Mouse (Mus musculus) hindbrain, embryonic 11.5 days (tissue): ENCODE results near the gene Ttc27. TPM values are rescaled to one million over a fixed set of nuclear protein-coding genes. Genes with fewer than 3 reads are reported as not detected.

Experiments
- ATAC-seq: fragments of 200-750 bp; cut with Nextera tagmentation; 2 replicates; pipeline ENCODE4 v1.8.0; 2017; ENCODE audit warnings: mild to moderate bottlenecking, moderate TSS enrichment, moderate library complexity; ENCODE audit not compliant: low FRiP score
- DNase-seq: peaks from one replicate; pipeline ENCODE4 v3.0.0-alpha.2; 2015; ENCODE audit warnings: low spot score
- H3K27ac ChIP-seq: fragments of 300-500 bp; sonication (generic); 2 replicates; pipeline ENCODE4 v1.5.1; 2014; ENCODE audit warnings: mild to moderate bottlenecking, low read depth, low read length
- H3K27me3 ChIP-seq: fragments of 300-500 bp; sonication (generic); 2 replicates; pipeline ENCODE4 v1.6.1; 2014; ENCODE audit warnings: mild to moderate bottlenecking, low read length, moderate library complexity, mixed read lengths; ENCODE audit not compliant: control insufficient read depth, insufficient read depth
- H3K36me3 ChIP-seq: fragments of 300-500 bp; sonication (generic); 2 replicates; pipeline ENCODE4 v1.6.1; 2014; ENCODE audit warnings: mild to moderate bottlenecking, low read length, moderate library complexity, mixed read lengths; ENCODE audit not compliant: control insufficient read depth, insufficient read depth
- H3K4me1 ChIP-seq: fragments of 300-500 bp; sonication (generic); replicated peaks from 2 replicates; pipeline ENCODE4 v1.6.1; 2014; ENCODE audit warnings: low read length, mixed read lengths; ENCODE audit not compliant: control insufficient read depth, insufficient read depth
- H3K4me2 ChIP-seq: fragments of 300-500 bp; sonication (generic); replicated peaks from 2 replicates; pipeline ENCODE4 v1.6.1; 2014; ENCODE audit warnings: mild to moderate bottlenecking, low read depth, low read length
- H3K4me3 ChIP-seq: fragments of 300-500 bp; sonication (generic); 2 replicates; pipeline ENCODE4 v1.5.1; 2014; ENCODE audit warnings: low read depth, low read length
- H3K9ac ChIP-seq: fragments of 300-500 bp; sonication (generic); 2 replicates; pipeline ENCODE4 v1.6.1; 2014; ENCODE audit warnings: low read depth, low read length
- H3K9me3 ChIP-seq: fragments of 300-500 bp; sonication (generic); 2 replicates; pipeline ENCODE4 v1.6.1; 2016; ENCODE audit warnings: low read length; ENCODE audit not compliant: control insufficient read depth
- WGBS: fragments of 180-500 bp; shearing (Covaris S2); extraction: QIAGEN DNeasy Blood & Tissue Kit; methylation state at CpG from one replicate; pipeline ENCODE4 v1.1.7; 2014; 5-methylcytosine and 5-hydroxymethylcytosine counted together
- polyA plus RNA-seq: library from polyadenylated mRNA; unstranded; fragments of >200 nt; fragmentation: Nextera tagmentation; extraction: Ambion mirVana; gene quantifications from 2 replicates; pipeline ENCODE4 v1.2.1, GENCODE M21; 2014

Gene Ttc27
- polyA plus RNA-seq, 1 experiment from 2014 or later = 22.0 TPM

GRCm38 (mm10) chr17:74717091-74717617 is 378 bp upstream of the Ttc27 start:
- no peaks in the 10 kb centered on the region for H3K4me1 ChIP-seq
- no peaks in the 10 kb centered on the region for H3K9me3 ChIP-seq
- H3K27ac ChIP-seq = no peak overlapping the region
- DNase-seq (no peak), ATAC-seq (peak; percentile 66; the same call in 1 of the 2 replicates)
- H3K4me2 ChIP-seq = peak overlapping the region; percentile 46
- peak overlapping the region; percentile 62 for H3K9ac ChIP-seq
- peak overlapping the region; percentile 85 for H3K4me3 ChIP-seq
- H3K36me3 ChIP-seq = no peaks in the 10 kb centered on the region
- H3K27me3 ChIP-seq = no peaks in the 10 kb centered on the region
- 12% methylated on average over 14 of the region's 14 CpGs for WGBS

DNA sequence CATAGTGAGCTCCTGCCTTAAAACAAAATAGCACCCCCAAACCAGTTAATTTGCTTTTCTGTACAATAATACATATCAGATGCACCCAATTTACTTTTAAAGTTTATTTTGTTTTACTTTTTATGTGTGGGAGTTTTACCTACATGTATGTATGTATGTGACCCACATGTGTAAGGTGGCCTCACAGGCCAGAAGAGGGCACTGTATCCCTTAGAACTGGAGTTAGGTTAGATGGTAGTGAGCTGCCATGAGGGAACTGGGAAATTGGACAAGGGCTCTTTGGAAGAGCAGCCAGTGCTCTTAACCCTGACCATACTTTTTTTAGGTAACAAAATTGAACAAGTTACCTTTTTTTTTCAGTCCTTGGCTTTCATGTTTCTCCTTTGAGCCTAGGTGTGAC is 15.3 kb downstream of the Ttc27 start:
- peak; percentile 10 for DNase-seq
- Histone ChIP-seq H3K36me3 (no peaks in the 10 kb centered on the region), H3K4me2 (no peak overlapping the region), H3K9ac (no peak overlapping the region), H3K27me3 (no peaks in the 10 kb centered on the region), H3K27ac (no peak overlapping the region), H3K9me3 (no peaks in the 10 kb centered on the region), H3K4me1 (no peaks in the 10 kb centered on the region), H3K4me3 (no peak overlapping the region)
- ATAC-seq = no peak

DNA sequence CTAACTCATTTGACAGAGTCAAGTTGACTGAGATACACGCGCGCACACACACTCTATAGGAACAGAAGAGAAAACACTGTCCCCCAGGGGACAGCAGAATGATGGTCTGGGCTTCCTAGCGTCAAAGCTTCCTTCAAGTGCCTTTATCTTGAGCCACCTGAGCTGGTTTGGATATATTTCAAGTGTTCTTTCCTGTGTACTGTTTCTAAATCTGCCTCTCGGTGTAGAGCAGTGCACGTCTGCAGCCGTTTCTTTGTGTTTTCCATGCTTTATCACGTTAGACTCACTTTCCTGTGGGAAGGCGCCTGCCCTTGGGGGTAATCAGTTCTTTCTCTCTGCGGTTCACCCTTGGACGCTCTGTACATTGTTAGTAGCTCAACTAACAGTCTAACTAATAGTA is 17.9 kb downstream of the Ttc27 start:
- WGBS = 91% methylated on average over 11 of the region's 11 CpGs
- Histone ChIP-seq H3K27me3 (no peaks in the 10 kb centered on the region), H3K36me3 (no peaks in the 10 kb centered on the region), H3K9me3 (no peaks in the 10 kb centered on the region), H3K9ac (no peak overlapping the region), H3K4me1 (no peaks in the 10 kb centered on the region), H3K4me3 (no peak overlapping the region), H3K4me2 (no peak overlapping the region), H3K27ac (no peak overlapping the region)
- ATAC-seq = no peak
- DNase-seq = no peak

GRCm38 (mm10) chr17:74749659-74750058 is 32.1 kb downstream of the Ttc27 start:
- no peak overlapping the region for H3K4me3 ChIP-seq
- no peaks in the 10 kb centered on the region for H3K27me3 ChIP-seq
- no peak for DNase-seq
- H3K9ac ChIP-seq = no peak overlapping the region
- 76% methylated on average over 1 of the region's 1 CpGs for WGBS
- no peak overlapping the region for H3K4me2 ChIP-seq
- no peak overlapping the region for H3K27ac ChIP-seq
- H3K4me1 ChIP-seq = no peaks in the 10 kb centered on the region
- no peak for ATAC-seq
- no peaks in the 10 kb centered on the region for H3K9me3 ChIP-seq
- no peaks in the 10 kb centered on the region for H3K36me3 ChIP-seq

- H3K4me1 ChIP-seq = no peaks in the 10 kb centered on the region
- H3K27me3 ChIP-seq = no peaks in the 10 kb centered on the region
- no peak overlapping the region for H3K9ac ChIP-seq
- H3K36me3 ChIP-seq = no peaks in the 10 kb centered on the region
- no peak overlapping the region for H3K4me2 ChIP-seq
- DNase-seq (no peak), ATAC-seq (no peak)
- 87% methylated on average over 4 of the region's 4 CpGs for WGBS
- no peaks in the 10 kb centered on the region for H3K9me3 ChIP-seq
- H3K4me3 ChIP-seq = no peak overlapping the region
- no peak overlapping the region for H3K27ac ChIP-seq
These were observed 33.5 kb downstream of the Ttc27 start for GRCm38 (mm10) chr17:74751026-74751425.

GRCm38 (mm10) chr17:74752906-74753627 is 35.5 kb downstream of the Ttc27 start:
- Histone ChIP-seq H3K4me2 (no peak overlapping the region), H3K4me3 (no peak overlapping the region), H3K9ac (no peak overlapping the region), H3K27me3 (no peaks in the 10 kb centered on the region), H3K9me3 (no peaks in the 10 kb centered on the region), H3K27ac (no peak overlapping the region), H3K36me3 (no peaks in the 10 kb centered on the region), H3K4me1 (no peaks in the 10 kb centered on the region)
- 80% methylated on average over 8 of the region's 8 CpGs for WGBS
- ATAC-seq (no peak), DNase-seq (no peak)

- Histone ChIP-seq H3K4me3 (no peak overlapping the region), H3K4me1 (no peaks in the 10 kb centered on the region), H3K4me2 (no peak overlapping the region), H3K9me3 (no peaks in the 10 kb centered on the region), H3K9ac (no peak overlapping the region), H3K27me3 (no peaks in the 10 kb centered on the region), H3K36me3 (no peaks in the 10 kb centered on the region), H3K27ac (no peak overlapping the region)
- 71% methylated on average over 5 of the region's 5 CpGs for WGBS
- ATAC-seq = no peak
- DNase-seq = no peak
These were observed 36.1 kb downstream of the Ttc27 start for GRCm38 (mm10) chr17:74753628-74754104.

DNA sequence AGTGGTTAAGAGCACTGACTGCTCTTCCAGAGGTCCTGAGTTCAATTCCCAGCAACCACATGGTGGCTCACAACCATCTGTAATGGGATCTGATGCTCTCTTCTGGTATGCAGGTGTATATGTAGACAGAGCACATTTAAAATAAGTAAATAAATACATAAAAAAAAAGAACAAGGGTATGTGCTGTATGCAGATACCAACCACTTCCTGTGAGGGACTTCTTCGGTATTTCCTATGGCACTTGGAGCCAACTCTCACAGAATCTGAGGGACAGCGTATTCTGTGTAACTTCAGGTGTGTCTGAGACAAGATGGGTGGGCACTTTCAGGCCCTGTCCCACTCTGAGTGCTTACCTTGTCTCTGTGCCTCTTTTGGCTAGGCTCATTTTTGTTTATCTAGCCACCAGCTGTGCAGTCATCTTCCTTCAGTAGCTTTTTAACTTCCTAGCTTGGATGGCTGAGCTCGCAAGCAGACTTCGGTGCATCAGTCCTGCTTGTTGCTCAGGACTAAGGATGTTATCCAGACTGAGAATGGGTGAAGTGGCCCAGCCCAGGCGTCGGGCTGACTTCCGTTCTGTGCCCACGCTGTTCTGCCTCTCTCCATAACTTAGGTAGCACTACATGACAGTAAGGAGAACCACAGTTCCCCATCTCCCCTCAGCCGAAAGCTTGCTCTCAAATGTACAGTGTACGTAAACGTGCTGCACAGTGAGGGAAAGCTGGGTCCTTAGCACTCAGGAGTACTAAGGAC is 37.0 kb downstream of the Ttc27 start:
- DNase-seq = no peak
- no peak for ATAC-seq
- Histone ChIP-seq H3K36me3 (no peaks in the 10 kb centered on the region), H3K9me3 (no peaks in the 10 kb centered on the region), H3K27me3 (no peaks in the 10 kb centered on the region), H3K27ac (no peak overlapping the region), H3K4me1 (no peaks in the 10 kb centered on the region), H3K4me2 (no peak overlapping the region), H3K4me3 (no peak overlapping the region), H3K9ac (no peak overlapping the region)
- 95% methylated on average over 11 of the region's 11 CpGs for WGBS
